Mouse (Mus musculus): ENCODE measurements at regions not wholly inside any gene's neighbourhood (a gene's known extent, or its start where the extent isn't known, plus 50 kb on each side); places are given as distances from the start of the nearest gene placed in this dataset.

DNA sequence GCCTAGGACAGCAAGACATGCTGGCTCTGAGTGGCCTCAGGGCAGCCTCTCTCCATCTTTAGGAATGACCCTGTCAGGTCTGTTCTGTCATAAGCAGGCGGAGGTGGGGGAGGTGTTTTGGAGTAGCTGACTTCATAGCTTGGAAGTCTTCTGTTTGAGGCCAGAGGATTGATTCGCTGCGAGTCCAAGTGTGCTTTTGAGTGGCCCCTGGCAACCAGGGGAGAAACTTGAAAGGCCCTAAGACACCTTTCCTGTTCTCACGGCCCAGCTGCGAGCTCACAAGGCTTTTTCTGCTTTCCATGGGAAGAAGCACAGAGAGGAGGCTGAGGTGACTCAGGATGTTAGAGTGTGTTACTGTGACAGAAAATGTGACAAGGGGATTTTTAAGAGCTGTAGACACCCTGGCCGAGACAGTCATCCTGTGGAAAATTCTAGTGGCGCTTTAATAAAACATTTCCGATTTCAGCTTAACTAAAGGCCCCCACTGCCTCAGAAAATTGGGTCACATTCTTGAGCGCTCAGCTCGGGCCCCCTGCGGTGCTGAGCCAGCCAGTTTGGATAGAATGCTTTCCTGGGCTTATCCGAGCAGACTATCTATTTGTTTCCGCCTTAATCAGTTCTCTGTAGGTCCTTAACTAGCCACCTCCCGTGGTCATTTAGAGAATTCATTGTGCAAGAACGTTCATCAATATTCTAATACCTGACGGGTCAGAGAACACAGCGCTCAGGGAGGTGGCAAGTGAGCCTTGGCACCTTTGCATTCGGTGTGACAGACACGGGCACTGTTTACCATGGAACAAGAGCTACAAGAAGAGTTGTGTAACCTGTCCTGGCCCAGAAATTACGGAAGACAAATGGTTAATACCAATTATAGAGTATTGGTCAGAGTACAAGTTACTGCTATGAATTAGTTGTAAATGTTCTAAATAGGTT lies 412.4 kb upstream of the Trpc7 start:
- H3K27me3 ChIP-seq (ENCODE audit: control insufficient read depth, insufficient read depth, low read length), result no peaks in the 10 kb centered on the region
- no peaks in the 10 kb centered on the region for H3K9me3 ChIP-seq (replicated peaks; ENCODE audit: control insufficient read depth, low read length)
- H3K36me3 ChIP-seq (replicated peaks; ENCODE audit: control insufficient read depth, insufficient read depth, low read depth, low read length), result no peaks in the 10 kb centered on the region
- H3K4me3 ChIP-seq (ENCODE audit: low read depth, low read length), result no peak overlapping the region
- no peak overlapping the region; the same call in 1 of the 2 replicates for H3K9ac ChIP-seq (replicated peaks; ENCODE audit: low read length)
- 22% methylated on average over 20 of the region's 20 CpGs for WGBS
- no peak overlapping the region for H3K27ac ChIP-seq (replicated peaks; ENCODE audit: low read depth, low read length)
- DNase-seq (ENCODE audit: low spot score) (peak; percentile 6), ATAC-seq (replicated peaks; ENCODE audit: insufficient number of reproducible peaks, low FRiP score, low TSS enrichment, low read depth) (no peak)
- H3K4me2 ChIP-seq (ENCODE audit: low read depth, low read length), result no peak overlapping the region
- no peaks in the 10 kb centered on the region for H3K4me1 ChIP-seq (ENCODE audit: control insufficient read depth, insufficient read depth, low read length)

DNA sequence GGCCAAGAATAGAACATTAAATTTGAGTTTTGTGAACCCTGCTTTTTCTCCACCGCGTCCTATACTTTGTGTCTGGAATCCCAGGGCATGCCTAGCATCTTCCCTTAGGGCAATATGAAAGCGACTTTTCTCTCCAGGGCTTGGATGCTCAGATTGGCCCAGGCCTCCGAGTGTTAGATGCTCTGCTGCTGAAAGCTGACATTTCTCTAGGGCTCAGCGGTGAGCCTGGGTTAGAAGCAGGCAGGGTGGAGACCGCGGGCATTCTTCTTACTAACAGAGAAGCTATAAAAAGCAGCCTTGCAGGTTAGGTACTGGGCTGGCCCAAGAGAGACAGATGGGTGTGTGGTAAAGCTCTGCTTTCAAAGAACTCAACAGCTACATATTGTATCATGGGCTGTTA lies 409.8 kb upstream of the Trpc7 start:
- Histone ChIP-seq H3K4me3 (ENCODE audit: low read depth, low read length) (no peak overlapping the region), H3K36me3 (replicated peaks; ENCODE audit: control insufficient read depth, insufficient read depth, low read depth, low read length) (no peaks in the 10 kb centered on the region), H3K4me1 (ENCODE audit: control insufficient read depth, insufficient read depth, low read length) (no peaks in the 10 kb centered on the region), H3K27me3 (ENCODE audit: control insufficient read depth, insufficient read depth, low read length) (no peaks in the 10 kb centered on the region), H3K4me2 (ENCODE audit: low read depth, low read length) (no peak overlapping the region), H3K9ac (replicated peaks; ENCODE audit: low read length) (no peak overlapping the region), H3K27ac (replicated peaks; ENCODE audit: low read depth, low read length) (no peak overlapping the region), H3K9me3 (replicated peaks; ENCODE audit: control insufficient read depth, low read length) (no peaks in the 10 kb centered on the region)
- ATAC-seq (replicated peaks; ENCODE audit: insufficient number of reproducible peaks, low FRiP score, low TSS enrichment, low read depth) (no peak), DNase-seq (ENCODE audit: low spot score) (no peak)
- 90% methylated on average over 7 of the region's 7 CpGs for WGBS

DNA sequence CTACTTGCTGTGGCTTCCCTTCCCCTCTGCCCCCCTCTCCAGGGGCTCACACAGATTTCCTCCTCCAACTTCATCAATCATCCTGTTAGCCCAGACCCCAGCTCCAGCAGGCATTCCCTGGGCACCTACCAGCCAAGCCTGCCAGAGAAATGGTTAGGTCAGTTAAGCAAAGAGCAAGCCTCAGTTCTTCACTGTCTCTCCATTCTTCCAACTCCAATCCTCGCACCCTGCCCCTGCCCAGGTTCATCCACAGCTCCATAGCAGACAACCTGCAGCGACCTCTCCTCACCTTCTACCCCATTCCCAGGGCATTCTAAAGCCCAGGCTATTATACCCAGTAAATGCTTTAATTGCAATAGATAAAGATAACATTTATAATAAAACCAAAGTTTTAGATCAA lies 408.0 kb upstream of the Trpc7 start:
- H3K9me3 ChIP-seq (replicated peaks; ENCODE audit: control insufficient read depth, low read length), result no peaks in the 10 kb centered on the region
- H3K4me3 ChIP-seq (ENCODE audit: low read depth, low read length), result no peak overlapping the region
- H3K27me3 ChIP-seq (ENCODE audit: control insufficient read depth, insufficient read depth, low read length), result no peaks in the 10 kb centered on the region
- no peaks in the 10 kb centered on the region for H3K4me1 ChIP-seq (ENCODE audit: control insufficient read depth, insufficient read depth, low read length)
- H3K36me3 ChIP-seq (replicated peaks; ENCODE audit: control insufficient read depth, insufficient read depth, low read depth, low read length), result no peaks in the 10 kb centered on the region
- DNase-seq (ENCODE audit: low spot score) (no peak), ATAC-seq (replicated peaks; ENCODE audit: insufficient number of reproducible peaks, low FRiP score, low TSS enrichment, low read depth) (no peak)
- H3K27ac ChIP-seq (replicated peaks; ENCODE audit: low read depth, low read length), result no peak overlapping the region
- no peak overlapping the region for H3K9ac ChIP-seq (replicated peaks; ENCODE audit: low read length)
- H3K4me2 ChIP-seq (ENCODE audit: low read depth, low read length), result no peak overlapping the region
- WGBS, result 81% methylated on average over 2 of the region's 2 CpGs

DNA sequence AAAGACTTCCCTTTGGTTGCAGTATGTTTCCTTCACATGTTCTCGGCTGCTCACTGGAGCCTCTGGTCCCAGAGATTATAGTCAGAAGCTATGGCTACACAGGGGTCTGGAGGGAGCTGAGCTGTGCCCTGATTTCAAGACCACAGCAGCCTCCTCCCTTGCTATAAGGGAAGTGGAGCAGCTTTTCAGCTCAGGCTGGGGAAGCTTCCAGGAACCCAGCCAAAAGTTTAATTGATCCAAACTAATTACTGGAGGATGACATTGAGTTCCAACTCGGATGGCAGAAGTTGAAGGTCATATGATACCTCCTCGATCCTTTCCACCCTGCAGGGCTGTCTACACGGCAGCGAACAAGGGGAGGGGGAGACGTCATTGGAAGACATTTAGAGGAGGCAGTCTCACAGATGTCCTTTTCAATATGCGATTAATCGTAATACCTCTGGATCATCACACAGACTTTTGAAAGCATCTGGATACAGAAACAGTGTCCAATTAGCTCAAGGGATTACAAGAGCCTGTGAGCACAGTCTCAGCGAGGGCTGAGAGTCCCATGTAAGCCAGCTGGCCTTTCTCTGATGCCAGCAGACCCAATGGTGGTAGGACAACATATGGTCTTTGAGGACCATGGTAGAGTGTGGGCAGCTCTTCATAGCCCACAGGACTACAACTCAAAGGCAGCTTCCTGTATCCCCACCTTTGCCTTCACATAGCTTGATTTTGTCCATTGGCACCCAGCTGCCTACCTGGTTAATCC lies 396.1 kb upstream of the Trpc7 start:
- WGBS, result 69% methylated on average over 9 of the region's 9 CpGs
- H3K27me3 ChIP-seq (ENCODE audit: control insufficient read depth, insufficient read depth, low read length), result no peaks in the 10 kb centered on the region
- ATAC-seq (replicated peaks; ENCODE audit: insufficient number of reproducible peaks, low FRiP score, low TSS enrichment, low read depth), result no peak

DNA sequence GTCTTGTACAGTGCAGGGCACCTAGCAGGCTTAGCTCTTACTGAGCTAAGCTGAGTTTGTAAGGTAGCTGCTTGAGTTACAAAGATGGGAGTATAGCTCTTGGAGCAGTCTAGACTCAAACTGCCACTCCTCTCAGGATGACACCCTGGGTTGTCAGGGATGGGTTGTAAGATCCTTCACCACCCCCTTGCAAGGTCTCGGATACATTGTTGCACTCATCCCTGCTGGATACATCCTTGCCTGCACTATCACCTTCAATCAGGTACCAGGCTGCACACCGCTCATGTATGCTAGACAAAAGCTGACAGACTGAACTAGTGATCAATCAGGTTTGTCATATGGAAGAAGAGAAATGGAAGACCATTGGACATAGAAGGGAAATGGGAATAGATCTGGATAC lies 390.4 kb upstream of the Trpc7 start:
- Histone ChIP-seq H3K4me1 (ENCODE audit: control insufficient read depth, insufficient read depth, low read length) (no peaks in the 10 kb centered on the region), H3K9me3 (replicated peaks; ENCODE audit: control insufficient read depth, low read length) (no peaks in the 10 kb centered on the region), H3K36me3 (replicated peaks; ENCODE audit: control insufficient read depth, insufficient read depth, low read depth, low read length) (no peaks in the 10 kb centered on the region), H3K9ac (replicated peaks; ENCODE audit: low read length) (no peak overlapping the region), H3K27ac (replicated peaks; ENCODE audit: low read depth, low read length) (no peak overlapping the region), H3K4me2 (ENCODE audit: low read depth, low read length) (no peak overlapping the region), H3K4me3 (ENCODE audit: low read depth, low read length) (no peak overlapping the region), H3K27me3 (ENCODE audit: control insufficient read depth, insufficient read depth, low read length) (no peaks in the 10 kb centered on the region)
- ATAC-seq (replicated peaks; ENCODE audit: insufficient number of reproducible peaks, low FRiP score, low TSS enrichment, low read depth) (no peak), DNase-seq (ENCODE audit: low spot score) (no peak)
- 91% methylated on average over 2 of the region's 2 CpGs for WGBS

More for the DNA sequence above, 396.1 kb upstream of the Trpc7 start:
- Histone ChIP-seq H3K4me3 (ENCODE audit: low read depth, low read length) (no peak overlapping the region), H3K4me2 (ENCODE audit: low read depth, low read length) (no peak overlapping the region), H3K9me3 (replicated peaks; ENCODE audit: control insufficient read depth, low read length) (no peaks in the 10 kb centered on the region), H3K27ac (replicated peaks; ENCODE audit: low read depth, low read length) (no peak overlapping the region), H3K9ac (replicated peaks; ENCODE audit: low read length) (no peak overlapping the region), H3K36me3 (replicated peaks; ENCODE audit: control insufficient read depth, insufficient read depth, low read depth, low read length) (no peaks in the 10 kb centered on the region), H3K4me1 (ENCODE audit: control insufficient read depth, insufficient read depth, low read length) (no peaks in the 10 kb centered on the region)
- DNase-seq (ENCODE audit: low spot score), result no peak

DNA sequence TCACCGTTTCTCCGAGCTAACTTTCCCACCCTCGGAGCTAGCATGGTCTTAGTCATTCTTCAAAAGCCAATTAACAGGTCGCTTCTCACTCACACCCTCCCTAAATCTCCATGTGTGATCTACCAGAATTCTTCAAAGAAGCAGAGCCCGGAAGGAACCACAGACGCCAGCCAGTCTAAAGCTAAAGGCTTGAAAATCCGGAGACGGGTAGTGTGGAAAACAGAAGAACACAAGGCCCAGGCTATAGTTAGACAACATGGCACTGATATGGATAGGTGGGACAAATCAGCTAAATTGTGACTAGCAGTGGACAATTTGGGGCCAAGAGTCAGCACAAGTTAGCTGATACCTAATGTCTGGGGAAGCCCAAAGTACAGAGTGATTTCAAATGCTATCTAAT lies 387.0 kb upstream of the Trpc7 start:
- no peak overlapping the region for H3K27ac ChIP-seq (replicated peaks; ENCODE audit: low read depth, low read length)
- no peaks in the 10 kb centered on the region for H3K36me3 ChIP-seq (replicated peaks; ENCODE audit: control insufficient read depth, insufficient read depth, low read depth, low read length)

DNA sequence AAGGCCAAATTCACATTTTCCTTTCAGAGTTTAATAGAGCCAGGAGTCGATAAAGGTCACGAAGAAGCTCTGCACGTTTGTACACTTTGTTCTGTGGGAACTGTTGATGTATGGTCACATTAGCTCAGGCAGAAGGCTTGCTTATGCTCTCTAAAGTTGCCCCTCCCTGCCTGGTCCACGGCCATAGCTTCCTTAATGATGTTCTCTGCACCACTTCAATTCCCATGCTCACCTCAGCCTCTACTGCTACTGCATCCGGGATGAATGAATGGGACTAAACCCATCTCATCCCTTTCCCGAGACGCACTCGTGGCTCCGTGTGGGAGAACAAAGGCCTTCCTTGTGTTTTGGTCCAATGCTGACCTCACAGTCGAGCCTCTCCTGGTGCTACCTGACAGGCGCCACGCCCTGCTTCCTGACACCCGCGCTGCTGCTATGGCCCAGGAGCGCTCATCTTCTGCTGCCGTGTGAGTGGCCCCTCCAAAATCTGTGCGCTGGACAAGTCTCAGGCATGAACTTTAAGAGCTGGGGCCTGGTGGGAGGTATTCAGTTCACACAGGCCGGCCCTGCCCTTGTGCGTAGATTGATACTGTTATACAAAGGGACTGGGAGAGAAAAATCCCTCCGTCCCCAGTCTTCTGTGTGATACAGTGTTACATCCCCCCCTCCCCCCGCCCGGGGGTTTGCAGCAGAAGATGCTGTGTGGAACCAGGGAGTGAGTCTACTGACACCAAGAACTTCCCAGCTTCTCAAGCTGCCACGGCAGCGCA lies 386.3 kb upstream of the Trpc7 start:
- no peak overlapping the region for H3K4me2 ChIP-seq (ENCODE audit: low read depth, low read length)
- no peaks in the 10 kb centered on the region for H3K9me3 ChIP-seq (replicated peaks; ENCODE audit: control insufficient read depth, low read length)
- DNase-seq (ENCODE audit: low spot score) (no peak), ATAC-seq (replicated peaks; ENCODE audit: insufficient number of reproducible peaks, low FRiP score, low TSS enrichment, low read depth) (no peak)
- H3K27me3 ChIP-seq (ENCODE audit: control insufficient read depth, insufficient read depth, low read length), result no peaks in the 10 kb centered on the region
- H3K27ac ChIP-seq (replicated peaks; ENCODE audit: low read depth, low read length), result no peak overlapping the region
- H3K9ac ChIP-seq (replicated peaks; ENCODE audit: low read length), result no peak overlapping the region
- H3K4me1 ChIP-seq (ENCODE audit: control insufficient read depth, insufficient read depth, low read length), result no peaks in the 10 kb centered on the region
- H3K36me3 ChIP-seq (replicated peaks; ENCODE audit: control insufficient read depth, insufficient read depth, low read depth, low read length), result no peaks in the 10 kb centered on the region
- 53% methylated on average over 24 of the region's 24 CpGs for WGBS
- no peak overlapping the region for H3K4me3 ChIP-seq (ENCODE audit: low read depth, low read length)

More for the DNA sequence above, 387.0 kb upstream of the Trpc7 start:
- Histone ChIP-seq H3K9ac (replicated peaks; ENCODE audit: low read length) (no peak overlapping the region), H3K4me3 (ENCODE audit: low read depth, low read length) (no peak overlapping the region), H3K4me1 (ENCODE audit: control insufficient read depth, insufficient read depth, low read length) (no peaks in the 10 kb centered on the region), H3K9me3 (replicated peaks; ENCODE audit: control insufficient read depth, low read length) (no peaks in the 10 kb centered on the region), H3K27me3 (ENCODE audit: control insufficient read depth, insufficient read depth, low read length) (no peaks in the 10 kb centered on the region), H3K4me2 (ENCODE audit: low read depth, low read length) (no peak overlapping the region)
- no peak for DNase-seq (ENCODE audit: low spot score)
- no peak for ATAC-seq (replicated peaks; ENCODE audit: insufficient number of reproducible peaks, low FRiP score, low TSS enrichment, low read depth)
- 69% methylated on average over 8 of the region's 8 CpGs for WGBS
